Mouse (Mus musculus) ovary, adult 18-20 months (tissue): ENCODE results near the gene Bglap3.
A peak's percentile ranks its signal among the peaks of the same experiment; 100 is the strongest.
"Not testable (repeated sequence)": the region's sequence is repeated elsewhere in the genome, so short reads cannot be mapped to it uniquely, and the experiment has no call there.

Source experiments
- DNase-seq: peaks from one replicate; pipeline ENCODE4 v3.0.0; 2022; ENCODE audit warnings: low spot score, mixed read lengths

Gene Bglap3

DNA sequence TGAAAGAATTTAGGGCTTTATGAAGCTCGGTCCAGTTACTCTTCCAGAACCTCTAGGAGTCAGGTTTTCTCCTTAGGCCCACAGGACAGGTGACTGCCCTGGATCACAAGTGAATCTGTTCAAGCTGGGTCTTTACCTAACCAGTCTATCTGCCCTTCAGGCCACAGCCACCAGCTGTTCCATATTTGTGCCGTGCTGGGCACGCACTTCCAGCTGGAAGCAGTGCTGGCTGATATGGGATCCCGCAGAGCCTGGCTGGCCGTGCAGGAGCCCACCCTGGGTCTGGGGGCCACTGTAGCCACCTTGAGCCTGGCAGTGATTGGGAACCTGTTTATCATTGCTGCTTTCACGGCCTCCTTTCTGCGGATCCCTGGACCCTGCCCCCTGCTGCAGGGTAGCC, 4.1 kb upstream of the Bglap3 start:
- not testable (repeated sequence) for DNase-seq

DNA sequence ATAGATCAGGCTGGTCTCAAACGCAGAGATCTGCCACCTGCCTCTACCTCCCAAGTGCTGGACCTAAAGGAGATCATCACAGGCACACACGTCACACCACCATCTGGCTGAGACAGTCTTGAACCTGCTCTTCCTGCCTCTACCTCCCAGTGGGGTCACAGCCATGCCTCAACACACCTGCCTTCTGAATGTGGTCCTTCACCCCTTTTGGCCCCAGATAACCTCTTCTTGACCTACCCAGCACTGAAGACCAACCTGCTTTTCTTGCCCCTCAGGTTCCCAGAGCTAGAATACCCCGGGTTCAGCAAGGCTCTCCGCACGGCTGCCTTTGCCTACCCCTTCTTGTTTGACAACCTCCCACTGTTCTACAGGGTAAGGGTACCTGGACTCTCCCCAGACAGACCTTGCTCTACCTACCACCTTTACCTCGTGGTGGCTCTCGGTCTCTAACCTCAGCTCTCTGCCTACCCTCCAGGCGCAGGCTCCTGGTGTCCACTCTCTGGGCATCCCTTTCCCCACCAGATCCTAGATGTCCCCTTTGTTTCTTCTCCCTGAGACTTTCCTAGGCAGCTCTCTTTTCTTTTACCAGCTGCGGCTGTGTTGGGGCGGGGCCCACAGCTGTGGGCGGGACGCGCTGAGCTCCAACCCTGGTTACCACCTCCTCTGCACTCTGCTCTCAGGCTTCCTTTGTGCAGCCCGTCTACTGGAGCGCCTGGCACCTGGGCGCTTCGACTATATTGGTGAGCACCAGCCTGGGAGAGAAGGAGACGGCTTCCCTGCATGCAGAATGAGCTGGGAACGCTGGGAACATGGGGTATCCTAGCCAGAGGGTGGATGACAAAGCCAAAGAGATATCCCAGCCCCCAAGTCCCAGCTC, 3.4 kb upstream of the Bglap3 start:
- DNase-seq: not testable (repeated sequence)

DNA sequence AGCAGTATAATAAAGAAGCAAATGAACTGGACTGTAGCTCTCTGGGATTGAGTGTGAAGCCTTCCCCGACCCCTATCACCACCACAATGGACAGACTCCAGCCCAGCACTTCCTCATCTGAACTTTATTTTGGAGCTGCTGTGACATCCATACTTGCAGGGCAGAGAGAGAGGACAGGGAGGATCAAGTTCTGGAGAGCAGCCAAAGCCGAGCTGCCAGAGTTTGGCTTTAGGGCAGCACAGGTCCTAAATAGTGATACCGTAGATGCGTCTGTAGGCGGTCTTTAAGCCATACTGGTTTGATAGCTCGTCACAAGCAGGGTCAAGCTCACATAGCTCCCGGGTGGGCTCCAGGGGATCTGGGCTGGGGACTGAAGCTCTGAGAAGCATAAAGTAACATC, 4.0 kb downstream of the Bglap3 start:
- not testable (repeated sequence) for DNase-seq

DNA sequence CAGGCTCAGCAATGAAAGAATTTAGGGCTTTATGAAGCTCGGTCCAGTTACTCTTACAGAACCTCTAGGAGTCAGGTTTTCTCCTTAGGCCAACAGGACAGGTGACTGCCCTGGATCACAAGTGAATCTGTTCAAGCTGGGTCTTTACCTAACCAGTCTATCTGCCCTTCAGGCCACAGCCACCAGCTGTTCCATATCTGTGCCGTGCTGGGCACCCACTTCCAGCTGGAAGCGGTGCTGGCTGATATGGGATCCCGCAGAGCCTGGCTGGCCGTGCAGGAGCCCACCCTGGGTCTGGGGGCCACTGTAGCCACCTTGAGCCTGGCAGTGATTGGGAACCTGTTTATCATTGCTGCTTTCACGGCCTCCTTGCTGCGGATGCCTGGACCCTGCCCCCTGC, 5.0 kb downstream of the Bglap3 start:
- DNase-seq: not testable (repeated sequence)

DNA sequence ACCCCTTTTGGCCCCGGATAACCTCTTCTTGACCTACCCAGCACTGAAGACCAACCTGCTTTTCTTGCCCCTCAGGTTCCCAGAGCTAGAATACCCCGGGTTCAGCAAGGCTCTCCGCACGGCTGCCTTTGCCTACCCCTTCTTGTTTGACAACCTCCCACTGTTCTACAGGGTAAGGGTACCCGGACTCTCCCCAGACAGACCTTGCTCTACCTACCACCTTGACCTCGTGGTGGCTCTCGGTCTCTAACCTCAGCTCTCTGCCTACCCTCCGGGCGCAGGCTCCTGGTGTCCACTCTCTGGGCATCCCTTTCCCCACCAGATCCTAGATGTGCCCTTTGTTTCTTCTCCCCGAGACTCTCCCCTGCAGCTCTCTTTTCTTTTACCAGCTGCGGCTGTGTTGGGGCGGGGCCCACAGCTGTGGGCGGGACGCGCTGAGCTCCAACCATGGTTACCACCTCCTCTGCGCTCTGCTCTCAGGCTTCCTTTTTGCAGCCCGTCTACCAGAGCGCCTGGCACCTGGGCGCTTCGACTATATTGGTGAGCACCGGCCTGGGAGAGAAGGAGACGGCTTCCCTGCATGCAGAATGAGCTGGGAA, 5.6 kb downstream of the Bglap3 start:
- not testable (repeated sequence) for DNase-seq

DNA sequence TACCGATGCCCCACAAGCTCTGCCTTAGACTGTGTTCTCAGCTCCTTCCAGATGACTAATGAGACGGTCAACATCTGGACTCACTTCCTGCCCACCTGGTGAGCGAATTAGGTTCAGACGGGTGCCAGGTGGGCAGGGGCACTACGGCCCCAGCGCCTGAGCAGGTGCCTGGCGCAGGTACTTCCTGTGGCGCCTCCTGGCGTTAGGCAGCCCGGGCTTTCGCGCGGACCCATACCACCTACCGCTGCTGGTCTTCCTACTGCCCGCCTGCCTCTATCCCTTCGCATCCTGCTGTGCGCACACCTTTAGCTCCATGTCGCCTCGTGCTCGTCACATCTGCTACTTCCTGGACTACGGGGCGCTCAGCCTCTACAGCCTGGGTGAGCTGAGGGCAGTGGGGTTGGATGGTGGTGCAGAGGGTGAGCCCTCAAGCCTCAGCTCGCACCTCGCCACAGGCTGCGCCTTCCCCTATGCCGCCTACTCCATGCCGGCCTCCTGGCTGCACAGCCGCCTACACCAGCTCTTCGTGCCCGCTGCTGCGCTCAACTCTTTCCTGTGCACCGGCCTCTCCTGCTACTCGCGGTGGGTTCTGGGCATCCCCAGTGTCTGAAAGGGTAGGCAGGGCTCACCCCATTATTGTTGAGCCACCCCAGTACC, 6.7 kb downstream of the Bglap3 start:
- no peak for DNase-seq

DNA sequence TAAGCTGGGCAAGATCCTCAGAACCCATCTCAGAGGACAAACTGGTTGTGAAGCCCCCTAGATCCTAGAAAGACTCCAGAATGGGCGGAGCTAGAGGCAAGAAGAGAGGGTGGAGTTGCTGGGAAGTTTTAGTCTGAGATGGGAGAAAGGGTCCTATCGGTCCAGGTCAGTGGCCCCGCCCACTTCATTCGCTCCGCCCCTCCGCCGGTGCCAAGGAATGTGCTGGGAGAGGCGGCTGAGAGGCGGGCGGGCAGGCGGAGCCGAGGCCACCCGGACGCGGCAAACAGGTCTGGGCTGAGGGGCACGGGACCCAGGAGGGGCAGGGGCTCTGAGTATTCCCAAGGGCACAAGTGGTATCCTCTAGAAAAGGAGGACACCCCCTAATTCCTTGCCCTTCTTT, 8.2 kb downstream of the Bglap3 start, which contains the start of gene Paqr6:
Gene Paqr6, plus strand, starts transcription at position 248 of the 400 bp plus-strand sequence.
- peak; percentile 63 for DNase-seq

DNA sequence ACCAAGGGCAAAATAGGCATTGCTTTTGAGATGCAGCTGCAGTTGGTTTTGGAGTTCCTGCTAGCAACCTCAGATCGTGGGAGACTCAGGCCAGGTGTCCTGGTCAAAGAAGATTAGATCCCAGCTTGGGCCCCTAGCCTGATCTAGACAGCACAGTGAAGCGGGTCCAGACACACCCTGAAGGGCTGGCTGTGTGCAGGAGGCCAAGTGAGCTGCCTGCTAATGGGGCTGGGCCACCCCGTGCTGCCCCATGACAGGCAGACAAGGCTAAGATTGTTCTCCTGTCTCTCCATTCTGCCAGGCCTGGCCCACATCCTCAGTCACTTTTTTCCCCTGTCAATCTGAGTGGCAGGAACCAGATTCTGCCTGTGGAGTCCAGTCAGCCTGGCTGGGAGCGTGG, 8.8 kb downstream of the Bglap3 start:
- no peak for DNase-seq

DNA sequence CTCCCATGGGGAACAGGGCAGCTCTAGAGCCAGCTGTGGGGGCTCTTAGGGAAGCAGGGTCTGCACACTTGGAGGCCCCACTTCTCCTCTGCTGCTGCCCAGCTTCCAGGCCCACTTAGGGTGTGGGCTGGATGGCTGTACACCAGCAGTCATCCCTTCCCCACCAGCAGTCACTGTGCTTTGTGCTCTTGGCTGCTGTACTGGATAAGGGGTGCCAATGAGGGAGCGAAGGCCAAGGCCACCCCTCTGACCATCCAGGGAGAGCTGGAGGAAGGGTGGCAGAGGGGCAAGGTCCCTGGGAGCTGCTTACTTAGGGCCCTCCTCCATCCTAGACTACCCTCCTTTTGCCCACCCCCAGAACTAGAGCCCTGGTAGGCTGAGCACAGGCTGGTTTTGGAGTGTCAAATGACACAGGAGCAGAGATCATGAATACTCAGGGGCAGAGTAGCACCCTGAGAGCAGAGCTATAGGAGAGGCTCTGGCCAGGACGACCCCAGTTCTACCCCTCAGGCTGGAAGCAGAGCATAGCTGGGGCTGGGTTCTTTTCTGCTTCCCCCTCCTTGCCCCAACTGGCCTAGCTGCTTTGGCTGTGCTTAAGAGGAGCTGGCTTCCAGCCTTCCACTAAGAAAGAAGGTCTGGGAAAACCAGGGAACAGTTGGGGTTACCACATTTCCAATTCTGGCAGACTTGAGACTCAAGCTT, 10.8 kb downstream of the Bglap3 start:
- DNase-seq: no peak

DNA sequence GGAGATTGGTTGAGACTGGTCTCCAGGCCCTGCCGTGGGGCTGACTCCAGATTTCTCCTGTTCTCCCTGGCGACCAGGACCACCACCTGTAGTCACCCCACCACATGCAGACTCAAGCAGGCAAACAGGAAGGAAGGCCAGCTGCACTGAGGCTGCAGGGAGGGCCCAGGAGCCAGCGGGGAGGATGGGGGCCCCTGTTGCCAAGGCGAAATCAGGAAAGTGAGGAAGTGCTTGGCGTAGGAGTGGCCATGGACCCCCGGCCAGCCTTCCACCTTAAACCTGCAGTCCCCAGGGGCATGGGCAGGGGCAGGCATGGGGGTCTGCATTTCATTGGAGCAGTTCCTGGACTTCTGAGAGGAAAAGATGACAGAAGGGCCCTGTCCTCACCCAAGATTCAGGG, 11.4 kb downstream of the Bglap3 start:
- no peak for DNase-seq

DNA sequence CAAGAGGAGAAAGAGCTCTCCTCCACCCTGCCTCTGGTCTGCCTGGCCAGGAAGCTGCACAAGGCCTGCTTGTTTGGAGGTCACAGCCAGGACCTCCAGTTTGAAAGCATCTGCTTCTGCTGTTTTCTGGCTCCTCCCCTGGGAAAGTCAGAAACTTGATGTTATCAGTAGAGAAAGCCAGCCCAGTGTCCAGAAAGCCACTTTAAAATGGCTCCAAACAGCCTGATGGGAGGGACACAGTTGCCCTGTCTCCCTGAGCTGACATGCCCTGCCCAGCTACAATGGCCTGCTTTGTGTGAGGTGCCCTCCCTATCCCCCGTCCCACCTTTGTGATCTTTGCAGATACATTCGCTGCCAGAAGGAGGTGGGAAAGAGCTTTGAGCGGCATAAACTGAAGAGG, 12.6 kb downstream of the Bglap3 start:
- DNase-seq: no peak

DNA sequence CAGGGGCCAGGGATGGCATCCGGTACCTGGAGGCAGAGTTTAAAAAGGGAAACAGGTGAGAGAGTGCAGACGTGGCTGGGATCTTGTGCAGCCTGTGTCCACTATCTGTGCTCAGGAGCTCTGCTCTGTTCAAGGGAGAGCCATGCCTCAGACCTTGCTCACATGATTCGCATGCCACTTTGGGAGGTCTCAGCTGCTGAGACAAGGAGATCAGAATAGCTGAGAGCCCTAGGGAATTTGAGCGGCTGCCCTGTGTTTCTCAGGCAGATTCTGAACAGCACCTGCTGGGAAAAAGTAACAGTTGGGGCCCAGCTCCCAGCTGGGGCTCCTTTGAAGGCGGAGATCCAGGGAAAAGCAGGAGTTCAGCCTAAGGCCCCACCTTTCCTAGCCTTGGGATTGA, 13.0 kb downstream of the Bglap3 start:
- no peak for DNase-seq

DNA sequence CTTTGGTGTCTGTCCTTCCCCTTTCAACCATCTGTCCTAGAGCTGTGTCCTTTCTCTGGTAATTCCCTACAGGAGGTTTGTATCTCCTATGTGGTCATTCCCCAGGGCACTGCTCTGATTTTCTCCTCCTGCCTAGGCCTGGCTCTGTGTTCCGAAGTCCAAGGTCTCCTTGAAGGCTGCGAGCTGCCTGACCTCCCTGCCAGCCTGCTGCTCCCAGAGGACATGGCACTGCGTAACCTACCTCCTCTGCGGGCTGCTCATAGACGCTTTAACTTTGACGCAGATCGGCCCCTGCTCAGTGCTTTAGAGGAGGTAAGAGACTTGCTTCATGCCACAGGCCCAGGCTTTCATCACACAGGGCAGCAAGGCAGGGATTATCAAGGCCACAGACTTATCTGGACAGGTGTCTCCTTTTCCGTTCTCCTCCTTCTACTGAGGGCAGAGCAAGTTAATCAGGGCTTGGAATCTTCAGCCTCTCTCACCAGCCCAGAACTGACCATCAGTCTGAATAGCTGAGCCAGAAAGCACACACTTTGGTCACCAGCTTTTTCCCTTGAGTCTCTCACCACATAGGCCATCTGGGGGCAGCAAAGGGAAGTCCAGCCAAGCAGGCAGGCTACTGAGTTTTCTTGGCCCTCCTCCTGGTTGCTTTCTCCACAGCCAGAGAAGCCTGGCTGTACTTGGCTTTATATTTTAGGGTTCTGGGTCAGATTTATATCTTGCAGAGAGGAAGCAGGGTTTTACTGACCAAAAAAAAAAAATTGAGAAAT, 18.0 kb downstream of the Bglap3 start:
- peak; percentile 65 for DNase-seq

DNA sequence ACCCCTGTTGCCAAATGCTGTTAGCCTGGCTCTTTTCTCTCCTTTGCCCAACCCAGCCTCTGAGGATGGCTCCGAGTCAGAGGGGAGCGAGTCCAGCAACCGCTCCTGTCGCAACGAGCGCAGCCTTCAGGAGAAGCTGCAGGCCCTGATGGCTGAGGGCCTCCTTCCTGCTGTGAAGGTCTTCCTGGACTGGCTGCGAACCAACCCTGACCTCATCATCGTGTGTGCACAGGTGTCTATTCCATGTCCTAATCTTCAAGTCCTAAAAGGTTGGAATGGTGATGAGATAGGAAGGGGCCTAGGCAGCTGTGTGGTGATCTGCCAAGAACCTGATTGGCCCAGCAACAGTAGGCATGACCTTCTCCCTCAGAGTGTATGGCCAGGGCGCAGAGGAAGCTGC, 19.6 kb downstream of the Bglap3 start:
- no peak for DNase-seq

DNA sequence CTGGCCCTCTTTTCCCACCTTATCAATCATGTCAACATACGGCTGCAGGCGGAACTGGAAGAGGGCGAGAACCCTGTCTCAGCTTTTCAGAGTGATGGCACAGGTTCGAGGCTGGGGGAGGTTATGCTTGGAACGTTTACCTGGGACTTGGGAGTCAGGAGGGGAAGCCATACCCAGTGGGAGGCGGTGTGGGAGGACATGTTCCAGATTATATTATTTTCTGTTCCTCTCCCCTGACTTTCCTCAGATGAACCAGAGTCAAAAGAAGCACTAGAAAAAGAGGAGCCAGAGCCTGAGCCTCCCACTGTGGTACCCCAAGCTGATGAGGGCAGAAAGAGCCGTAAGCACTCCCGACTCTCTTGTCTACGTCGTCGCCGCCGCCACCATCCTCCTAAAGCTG, 21.8 kb downstream of the Bglap3 start:
- no peak for DNase-seq

DNA sequence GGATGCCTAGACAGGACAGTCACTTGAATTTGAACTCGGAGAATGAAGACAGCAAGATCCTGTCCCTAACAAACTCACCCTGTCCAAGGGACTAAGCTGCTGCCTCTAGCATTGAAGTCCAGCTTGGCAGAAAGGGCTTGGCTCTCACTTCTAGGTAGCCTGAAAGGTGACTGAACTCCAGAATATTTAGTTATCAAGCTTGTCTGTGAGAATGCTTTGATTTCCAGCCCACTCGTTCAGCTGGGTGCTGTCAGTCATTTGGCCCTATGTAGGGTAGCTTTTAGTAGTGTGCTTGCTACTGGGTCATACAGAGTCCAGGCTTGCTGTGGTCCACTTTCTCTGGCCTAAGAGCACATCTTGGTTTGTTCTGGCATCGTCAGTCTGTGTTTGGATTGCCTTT, 33.5 kb downstream of the Bglap3 start:
- DNase-seq: no peak

DNA sequence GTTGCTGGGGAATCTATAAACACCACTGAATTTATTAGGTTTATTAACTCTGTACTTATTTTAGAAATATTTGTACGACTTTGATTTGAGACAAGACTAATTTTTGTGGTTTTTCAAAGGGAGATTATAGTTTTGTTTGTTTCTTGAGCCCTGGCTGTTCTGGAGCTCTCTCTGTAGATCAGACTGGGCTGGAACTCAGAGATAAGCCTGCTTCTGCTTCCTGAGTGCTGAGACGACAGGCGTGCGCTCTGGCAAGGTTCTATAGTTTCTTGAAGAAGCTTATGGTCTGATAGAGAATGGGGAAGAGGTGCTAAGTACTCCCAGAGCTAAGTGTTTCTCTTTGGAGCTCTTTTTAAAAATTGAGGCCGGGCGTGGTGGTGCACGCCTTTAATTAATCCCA, 34.2 kb downstream of the Bglap3 start:
- DNase-seq: no peak

DNA sequence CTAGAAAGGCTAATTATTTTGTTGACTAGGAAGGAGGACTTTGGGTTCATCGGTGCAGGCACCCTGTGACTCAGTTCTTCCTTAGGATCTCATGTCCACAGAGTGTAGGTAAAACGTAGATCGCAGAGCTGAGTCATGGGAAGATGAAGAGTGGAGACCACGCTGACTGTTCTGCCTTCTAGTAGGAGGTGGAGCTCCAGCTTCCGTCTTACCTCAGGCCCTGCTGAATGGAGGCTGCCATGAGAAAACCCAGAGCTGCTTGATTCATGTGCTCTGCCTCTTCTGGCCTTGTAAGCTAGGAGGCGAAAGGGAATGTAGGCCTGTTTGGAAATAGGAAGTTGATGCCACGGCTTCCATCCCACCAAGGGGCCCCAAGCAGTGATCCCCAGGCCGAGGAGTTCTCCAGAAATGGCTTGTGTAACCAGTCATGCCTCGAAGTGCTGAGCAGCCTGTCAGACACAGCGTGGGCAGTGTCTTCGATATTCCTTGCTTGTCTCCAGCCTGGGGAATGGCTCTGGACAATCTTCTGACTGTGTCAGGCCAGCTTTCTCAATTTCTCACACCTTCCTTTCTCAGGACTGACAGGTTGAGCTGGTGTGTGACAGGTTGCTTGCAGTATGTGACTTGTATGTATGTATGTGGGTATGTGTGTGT, 35.0 kb downstream of the Bglap3 start:
- DNase-seq: no peak

DNA sequence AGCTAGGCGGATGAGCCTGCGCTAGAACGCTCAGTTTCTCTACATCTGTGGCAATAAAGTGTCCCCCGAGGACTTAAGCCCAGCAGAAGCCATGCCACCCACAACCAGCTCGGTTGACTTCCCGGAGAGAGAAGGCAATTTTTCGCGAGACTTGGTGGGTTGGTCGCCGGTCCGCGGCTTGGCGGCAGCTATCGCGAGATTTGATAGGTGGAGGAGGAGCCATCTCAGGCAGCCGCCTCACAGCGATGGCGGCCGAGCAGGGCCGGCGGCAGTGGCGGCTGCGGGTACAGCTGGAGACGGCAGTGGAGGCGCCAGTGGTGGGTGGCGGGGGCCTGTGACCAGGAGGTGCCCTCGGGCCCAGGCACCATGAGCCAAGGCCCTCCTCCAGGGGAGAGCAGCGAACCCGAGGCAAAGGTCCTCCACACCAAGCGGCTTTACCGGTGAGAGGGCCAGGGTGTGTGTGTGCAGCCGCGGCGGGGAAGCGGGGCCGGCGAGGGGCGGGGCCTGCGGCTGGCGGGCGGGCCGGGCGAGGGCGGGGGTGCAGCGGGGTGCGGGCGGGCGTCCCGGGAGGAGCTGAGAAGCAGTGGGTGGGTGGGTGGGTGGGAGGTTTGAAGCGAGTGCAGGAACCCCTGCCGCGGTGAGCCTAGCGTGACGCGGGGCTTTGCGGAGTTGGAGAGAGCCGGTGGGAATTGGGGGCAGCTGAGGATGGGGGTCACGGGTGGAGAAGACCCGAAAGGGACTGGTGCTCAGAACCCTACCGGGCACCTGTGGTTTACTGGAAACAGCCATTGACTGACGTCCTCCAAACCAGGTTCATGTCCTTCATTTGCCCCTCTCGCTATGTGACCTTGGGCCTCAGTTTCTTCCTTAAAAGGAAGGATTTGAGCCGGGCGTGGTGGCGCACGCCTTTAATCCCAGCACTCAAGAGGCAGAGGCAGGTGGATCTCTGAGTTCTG, 36.2 kb downstream of the Bglap3 start, which contains the start of the genes Tmem79 and Smg5:
Gene Tmem79, minus strand, starts transcription at position 91 of the 956 bp plus-strand sequence.
Gene Smg5, plus strand, starts transcription at position 203 of the 956 bp plus-strand sequence.
- DNase-seq: peak; percentile 93
